Mouse (Mus musculus) G1E (cell line): ENCODE measurements around the gene Fez2. TPM values are rescaled to one million over a fixed set of nuclear protein-coding genes. Genes with fewer than 3 reads are reported as not detected.

Source experiments
- ATAC-seq: 2 replicates; pipeline ENCODE4 v1.8.0; 2016; ENCODE audit warnings: mild to moderate bottlenecking; ENCODE audit not compliant: insufficient number of reproducible peaks, poor library complexity, low FRiP score, severe bottlenecking; ENCODE audit errors: extremely low read depth
- DNase-seq: peaks from one replicate; pipeline ENCODE4 v3.0.0; 2012; ENCODE audit warnings: low spot score
- H3K27me3 ChIP-seq: 2 replicates; pipeline ENCODE4 v1.6.1; 2012; ENCODE audit warnings: mild to moderate bottlenecking, low read length, inconsistent platforms; ENCODE audit not compliant: insufficient read depth
- H3K36me3 ChIP-seq: replicated peaks from 2 replicates; pipeline ENCODE3; 2012; ENCODE audit warnings: mild to moderate bottlenecking, inconsistent platforms
- H3K4me1 ChIP-seq: 2 replicates; pipeline ENCODE4 v1.6.1; 2012; ENCODE audit warnings: low read depth, low read length, inconsistent platforms, mixed read lengths; ENCODE audit not compliant: insufficient read depth
- H3K4me3 ChIP-seq: 2 replicates; pipeline ENCODE4 v1.5.1; 2012; ENCODE audit warnings: low read depth, mild to moderate bottlenecking, inconsistent platforms, low read length, moderate library complexity, mixed read lengths
- H3K9me3 ChIP-seq: replicated peaks from 2 replicates; pipeline ENCODE4 v1.6.1; 2012; ENCODE audit warnings: inconsistent platforms
- CTCF ChIP-seq: IDR thresholded peaks from 2 replicates; pipeline ENCODE4 v1.5.1; 2012; ENCODE audit warnings: low read depth, low read length, inconsistent platforms, mixed read lengths
- GATA1 ChIP-seq: IDR thresholded peaks from 2 replicates; pipeline ENCODE4 v1.6.1; 2012; ENCODE audit warnings: borderline replicate concordance, low read length, inconsistent platforms, mixed read lengths
- GATA2 ChIP-seq: IDR thresholded peaks from 2 replicates; pipeline ENCODE4 v1.6.1; 2012; ENCODE audit warnings: low read depth, low read length, inconsistent platforms, borderline replicate concordance
- POLR2AphosphoS5 ChIP-seq: IDR thresholded peaks from 2 replicates; pipeline ENCODE4 v1.6.1; 2012; ENCODE audit warnings: low read depth, low read length, inconsistent platforms; ENCODE audit not compliant: insufficient replicate concordance
- TAL1 ChIP-seq: conservative IDR thresholded peaks from 2 replicates; pipeline ENCODE4 v1.6.1; 2012; ENCODE audit warnings: low read depth, low read length, inconsistent platforms, mixed read lengths
- polyA plus RNA-seq: library from polyadenylated mRNA; stranded (reverse); fragments of >175 nt; gene quantifications from 2 replicates; pipeline ENCODE4 v1.2.3, GENCODE M21; 2012
- total RNA-seq, 2 experiments: library from RNA; stranded (forward) in 1 of 2; stranded (reverse) in 1 of 2; fragments of 200-1000 nt in 1 of 2; fragments of >200 nt in 1 of 2; fragmentation: Nextera tagmentation in 1 of 2; gene quantifications; 2 replicates each; pipeline ENCODE4 v1.2.3; 2014 to 2017

Fez2 gene
- total and polyA plus RNA-seq, 3 experiments, result 3.1 to 14.6 (median 9.3) TPM

- TF ChIP-seq POLR2AphosphoS5, result no peak
- no peak for TF ChIP-seq GATA2
- no peak for TF ChIP-seq GATA1
- TF ChIP-seq TAL1, result no peak
- no peak for TF ChIP-seq CTCF
- Histone ChIP-seq H3K4me1 (peaks cover 19% of the 10 kb centered on the region), H3K36me3 (peaks cover 11% of the 10 kb centered on the region), H3K4me3 (no peak overlapping the region), H3K9me3 (no peaks in the 10 kb centered on the region), H3K27me3 (peaks cover 17% of the 10 kb centered on the region)
- DNase-seq (no peak), ATAC-seq (no peak)
These were observed 1.3 kb upstream of the Fez2 start for GRCm38 (mm10) chr17:78419216-78419615.

GRCm38 (mm10) chr17:78415255-78415654 lies 2.7 kb downstream of the Fez2 start:
- H3K4me3 ChIP-seq, result no peak overlapping the region
- H3K36me3 ChIP-seq, result peaks cover 37% of the 10 kb centered on the region
- ATAC-seq (no peak), DNase-seq (no peak)
- TF ChIP-seq POLR2AphosphoS5 (no peak), GATA1 (no peak), GATA2 (no peak), TAL1 (no peak), CTCF (no peak)
- H3K4me1 ChIP-seq, result peaks cover 19% of the 10 kb centered on the region
- H3K27me3 ChIP-seq, result peaks cover 4% of the 10 kb centered on the region; the same call in 1 of the 2 replicates
- H3K9me3 ChIP-seq, result no peaks in the 10 kb centered on the region

- no peaks in the 10 kb centered on the region for H3K27me3 ChIP-seq
- ATAC-seq, result no peak
- peaks cover 69% of the 10 kb centered on the region for H3K36me3 ChIP-seq
- H3K4me3 ChIP-seq, result no peak overlapping the region
- H3K4me1 ChIP-seq, result no peaks in the 10 kb centered on the region; the same call in 1 of the 2 replicates
- H3K9me3 ChIP-seq, result no peaks in the 10 kb centered on the region
- DNase-seq, result no peak
- no peak for TF ChIP-seq CTCF
These were observed 8.1 kb downstream of the Fez2 start for GRCm38 (mm10) chr17:78409900-78410299.

- TF ChIP-seq POLR2AphosphoS5 (no peak), GATA2 (no peak), TAL1 (no peak), GATA1 (no peak), CTCF (no peak)
- H3K36me3 ChIP-seq, result peaks cover 77% of the 10 kb centered on the region
- no peaks in the 10 kb centered on the region for H3K27me3 ChIP-seq
- no peak overlapping the region for H3K4me3 ChIP-seq
- ATAC-seq, result no peak
- H3K9me3 ChIP-seq, result no peaks in the 10 kb centered on the region
- no peaks in the 10 kb centered on the region for H3K4me1 ChIP-seq
- DNase-seq, result no peak
These were observed 9.6 kb downstream of the Fez2 start for GRCm38 (mm10) chr17:78408386-78408785.

- no peaks in the 10 kb centered on the region for H3K4me1 ChIP-seq
- H3K36me3 ChIP-seq, result peaks cover 79% of the 10 kb centered on the region
- TF ChIP-seq POLR2AphosphoS5 (no peak), TAL1 (no peak), CTCF (no peak), GATA1 (no peak), GATA2 (no peak)
- no peak for DNase-seq
- H3K4me3 ChIP-seq, result no peak overlapping the region
- no peak for ATAC-seq
- H3K9me3 ChIP-seq, result no peaks in the 10 kb centered on the region
- no peaks in the 10 kb centered on the region for H3K27me3 ChIP-seq
These were observed 10.4 kb downstream of the Fez2 start for GRCm38 (mm10) chr17:78407581-78407980.

GRCm38 (mm10) chr17:78406854-78407253 lies 11.1 kb downstream of the Fez2 start:
- ATAC-seq (no peak), DNase-seq (no peak)
- TF ChIP-seq GATA2 (no peak), GATA1 (no peak), TAL1 (no peak), POLR2AphosphoS5 (no peak), CTCF (no peak)
- H3K4me3 ChIP-seq, result no peak overlapping the region
- H3K9me3 ChIP-seq, result no peaks in the 10 kb centered on the region
- peaks cover 79% of the 10 kb centered on the region for H3K36me3 ChIP-seq
- H3K27me3 ChIP-seq, result no peaks in the 10 kb centered on the region
- H3K4me1 ChIP-seq, result no peaks in the 10 kb centered on the region

- Histone ChIP-seq H3K9me3 (no peaks in the 10 kb centered on the region), H3K36me3 (peaks cover 81% of the 10 kb centered on the region), H3K4me3 (no peak overlapping the region), H3K4me1 (peaks cover 8% of the 10 kb centered on the region), H3K27me3 (no peaks in the 10 kb centered on the region)
- ATAC-seq (no peak), DNase-seq (no peak)
- TF ChIP-seq GATA2 (no peak), CTCF (no peak), TAL1 (no peak), GATA1 (no peak), POLR2AphosphoS5 (no peak)
These were observed 12.6 kb downstream of the Fez2 start for GRCm38 (mm10) chr17:78405336-78405735.
